Mouse (Mus musculus) heart, embryonic 13.5 days (tissue): ENCODE data around the gene Vmn2r5. TPM values are rescaled to one million over a fixed set of nuclear protein-coding genes. Genes with fewer than 3 reads are reported as not detected.
"Not testable (repeated sequence)": the region's sequence is repeated elsewhere in the genome, so short reads cannot be mapped to it uniquely, and the experiment has no call there.

Experiments used
- ATAC-seq: fragments of 200-750 bp; cut with Nextera tagmentation; 2 replicates; pipeline ENCODE4 v1.8.0; 2017; ENCODE audit warnings: moderate TSS enrichment; ENCODE audit not compliant: insufficient number of reproducible peaks, low FRiP score, low TSS enrichment; ENCODE audit errors: extremely low read depth
- H3K27ac ChIP-seq: fragments of 300-500 bp; sonication (generic); replicated peaks from 2 replicates; pipeline ENCODE4 v1.5.1; 2015; ENCODE audit warnings: moderate library complexity, mild to moderate bottlenecking, inconsistent platforms
- H3K27me3 ChIP-seq: fragments of 300-500 bp; sonication (generic); replicated peaks from 2 replicates; pipeline ENCODE4 v1.6.1; 2015; ENCODE audit warnings: mild to moderate bottlenecking, inconsistent platforms
- H3K36me3 ChIP-seq: fragments of 300-500 bp; sonication (generic); 2 replicates; pipeline ENCODE4 v1.6.1; 2015; ENCODE audit warnings: mild to moderate bottlenecking, inconsistent platforms
- H3K4me1 ChIP-seq: fragments of 300-500 bp; sonication (generic); 2 replicates; pipeline ENCODE4 v1.6.1; 2015; ENCODE audit warnings: inconsistent platforms
- H3K4me2 ChIP-seq: fragments of 300-500 bp; sonication (generic); 2 replicates; pipeline ENCODE4 v1.6.1; 2015; ENCODE audit warnings: inconsistent platforms, mild to moderate bottlenecking, moderate library complexity
- H3K4me3 ChIP-seq: fragments of 300-500 bp; sonication (generic); 2 replicates; pipeline ENCODE4 v1.5.1; 2015; ENCODE audit warnings: moderate library complexity, mild to moderate bottlenecking, inconsistent platforms
- H3K9ac ChIP-seq: fragments of 300-500 bp; sonication (generic); 2 replicates; pipeline ENCODE4 v1.6.1; 2015; ENCODE audit warnings: inconsistent platforms, mild to moderate bottlenecking, moderate library complexity
- H3K9me3 ChIP-seq: fragments of 300-500 bp; sonication (generic); 2 replicates; pipeline ENCODE4 v1.6.1; 2016; ENCODE audit warnings: inconsistent platforms
- WGBS: fragments of 180-500 bp; shearing (Covaris S2); methylation state at CpG from one replicate; pipeline ENCODE4 v1.1.7; 2015; ENCODE audit warnings: mixed read lengths; 5-methylcytosine and 5-hydroxymethylcytosine counted together
- polyA plus RNA-seq: library from polyadenylated mRNA; unstranded; fragments of >200 nt; fragmentation: Nextera tagmentation; extraction: Ambion mirVana; gene quantifications from 2 replicates; pipeline ENCODE4 v1.2.1, GENCODE M21; 2015

The Vmn2r5 gene
- polyA plus RNA-seq = not detected in 2 replicates

GRCm38 (mm10) chr3:64509742-64510141, at the start of gene Vmn2r5:
Gene Vmn2r5 (minus strand): TSS chr3:64509842.
- ATAC-seq, H3K4me3 ChIP-seq, H3K36me3 ChIP-seq, H3K4me1 ChIP-seq, H3K4me2 ChIP-seq, H3K9me3 ChIP-seq, H3K9ac ChIP-seq, H3K27me3 ChIP-seq, H3K27ac ChIP-seq: not testable (repeated sequence)
- WGBS = 50% methylated on average over 1 of the region's 2 CpGs

- not testable (repeated sequence) for H3K9ac ChIP-seq, H3K27ac ChIP-seq, ATAC-seq, H3K27me3 ChIP-seq, H3K4me1 ChIP-seq, H3K4me3 ChIP-seq, H3K36me3 ChIP-seq, H3K9me3 ChIP-seq, H3K4me2 ChIP-seq
- whole genome bisulfite sequencing = 60% methylated on average over 1 of the region's 1 CpGs
These were observed 13.9 kb upstream of the Vmn2r5 start for GRCm38 (mm10) chr3:64523585-64523984.

Other genes with a start within 250 kb of the Vmn2r5 start
- not detected in 2 replicates for gene Vmn2r3, start 220.1 kb downstream of the Vmn2r5 start, polyA plus RNA-seq
- not detected in 2 replicates for gene Vmn2r4, start 94.5 kb downstream of the Vmn2r5 start, polyA plus RNA-seq
- gene Vmn2r6, start 56.0 kb upstream of the Vmn2r5 start, polyA plus RNA-seq = not detected in 2 replicates